Mouse (Mus musculus) neural tube, embryonic 13.5 days (tissue): ENCODE measurements at regions not wholly inside any gene's neighbourhood (a gene's known extent, or its start where the extent isn't known, plus 50 kb on each side); places are given as distances from the start of the nearest gene placed in this dataset.
"Not testable (repeated sequence)": the region's sequence is repeated elsewhere in the genome, so short reads cannot be mapped to it uniquely, and the experiment has no call there.

Source experiments
- ATAC-seq: fragments of 200-750 bp; cut with Nextera tagmentation; 2 replicates; pipeline ENCODE4 v1.8.0; 2017; ENCODE audit warnings: low read depth, mild to moderate bottlenecking, moderate TSS enrichment, moderate library complexity
- H3K27ac ChIP-seq: fragments of 300-500 bp; sonication (generic); replicated peaks from 2 replicates; pipeline ENCODE4 v1.5.1; 2015; ENCODE audit warnings: moderate library complexity, mild to moderate bottlenecking, inconsistent platforms
- H3K27me3 ChIP-seq: fragments of 300-500 bp; sonication (generic); 2 replicates; pipeline ENCODE4 v1.6.1; 2015; ENCODE audit warnings: mild to moderate bottlenecking, inconsistent platforms
- H3K36me3 ChIP-seq: fragments of 300-500 bp; sonication (generic); 2 replicates; pipeline ENCODE4 v1.6.1; 2015; ENCODE audit warnings: mild to moderate bottlenecking, inconsistent platforms
- H3K4me1 ChIP-seq: fragments of 300-500 bp; sonication (generic); replicated peaks from 2 replicates; pipeline ENCODE4 v1.6.1; 2015; ENCODE audit warnings: inconsistent platforms
- H3K4me2 ChIP-seq: fragments of 300-500 bp; sonication (generic); 2 replicates; pipeline ENCODE4 v1.6.1; 2015; ENCODE audit warnings: inconsistent platforms, mild to moderate bottlenecking, moderate library complexity
- H3K4me3 ChIP-seq: fragments of 300-500 bp; sonication (generic); 2 replicates; pipeline ENCODE4 v1.5.1; 2015; ENCODE audit warnings: mild to moderate bottlenecking, inconsistent platforms
- H3K9ac ChIP-seq: fragments of 300-500 bp; sonication (generic); 2 replicates; pipeline ENCODE4 v1.6.1; 2015; ENCODE audit warnings: moderate library complexity, mild to moderate bottlenecking, inconsistent platforms
- H3K9me3 ChIP-seq: fragments of 300-500 bp; sonication (generic); 2 replicates; pipeline ENCODE4 v1.6.1; 2016; ENCODE audit warnings: inconsistent platforms
- WGBS: fragments of 180-500 bp; shearing (Covaris S2); methylation state at CpG from one replicate; pipeline ENCODE4 v1.1.7; 2015; 5-methylcytosine and 5-hydroxymethylcytosine counted together

- 0 out of 2 replicates have a peak overlapping the region, but pooled peaks have one; percentile 18 for H3K27ac ChIP-seq
- H3K9ac ChIP-seq = no peak overlapping the region
- H3K9me3 ChIP-seq = no peaks in the 10 kb centered on the region
- no peak overlapping the region for H3K4me2 ChIP-seq
- no peaks in the 10 kb centered on the region for H3K36me3 ChIP-seq
- H3K27me3 ChIP-seq = no peaks in the 10 kb centered on the region
- no peak for ATAC-seq
- H3K4me3 ChIP-seq = no peak overlapping the region
- H3K4me1 ChIP-seq = peaks cover 14% of the 10 kb centered on the region
These were observed 1471.0 kb downstream of the Kcnt2 start for GRCm38 (mm10) chr1:141716953-141717352.

- Histone ChIP-seq H3K4me2 (peak overlapping the region; percentile 26; the same call in 1 of the 2 replicates), H3K9ac (no peak overlapping the region), H3K4me3 (no peak overlapping the region), H3K36me3 (no peaks in the 10 kb centered on the region), H3K4me1 (peaks cover 14% of the 10 kb centered on the region), H3K27ac (0 out of 2 replicates have a peak overlapping the region, but pooled peaks have one; percentile 18), H3K27me3 (no peaks in the 10 kb centered on the region), H3K9me3 (no peaks in the 10 kb centered on the region)
- 12% methylated on average over 6 of the region's 6 CpGs for WGBS
- peak; percentile 74 for ATAC-seq
These were observed 1471.6 kb downstream of the Kcnt2 start for GRCm38 (mm10) chr1:141717510-141717909.

- no peaks in the 10 kb centered on the region for H3K9me3 ChIP-seq
- no peak overlapping the region for H3K4me2 ChIP-seq
- H3K27me3 ChIP-seq = no peaks in the 10 kb centered on the region
- H3K36me3 ChIP-seq = no peaks in the 10 kb centered on the region
- no peaks in the 10 kb centered on the region for H3K4me1 ChIP-seq
- ATAC-seq = no peak
- no peak overlapping the region for H3K4me3 ChIP-seq
- H3K27ac ChIP-seq = no peak overlapping the region
- H3K9ac ChIP-seq = no peak overlapping the region
These were observed 1495.3 kb downstream of the Kcnt2 start for GRCm38 (mm10) chr1:141741299-141741698.

GRCm38 (mm10) chr1:141776059-141776458 lies 1530.1 kb downstream of the Kcnt2 start:
- no peaks in the 10 kb centered on the region for H3K27me3 ChIP-seq
- H3K4me2 ChIP-seq = no peak overlapping the region
- H3K4me1 ChIP-seq = no peaks in the 10 kb centered on the region
- ATAC-seq = no peak
- no peaks in the 10 kb centered on the region for H3K36me3 ChIP-seq
- no peak overlapping the region for H3K9ac ChIP-seq
- H3K27ac ChIP-seq = no peak overlapping the region
- WGBS = 51% methylated on average over 1 of the region's 1 CpGs
- H3K4me3 ChIP-seq = no peak overlapping the region
- no peaks in the 10 kb centered on the region for H3K9me3 ChIP-seq

GRCm38 (mm10) chr1:141783367-141783766 lies 1537.4 kb downstream of the Kcnt2 start:
- WGBS = 92% methylated on average over 1 of the region's 1 CpGs
- Histone ChIP-seq H3K4me2 (no peak overlapping the region), H3K9me3 (no peaks in the 10 kb centered on the region), H3K4me1 (no peaks in the 10 kb centered on the region), H3K9ac (no peak overlapping the region), H3K36me3 (no peaks in the 10 kb centered on the region), H3K27ac (no peak overlapping the region), H3K4me3 (no peak overlapping the region), H3K27me3 (no peaks in the 10 kb centered on the region)
- ATAC-seq = no peak

- H3K9ac ChIP-seq = no peak overlapping the region
- H3K27me3 ChIP-seq = no peaks in the 10 kb centered on the region
- no peak for ATAC-seq
- no peak overlapping the region for H3K4me3 ChIP-seq
- H3K9me3 ChIP-seq = no peaks in the 10 kb centered on the region
- H3K4me1 ChIP-seq = no peaks in the 10 kb centered on the region
- H3K36me3 ChIP-seq = no peaks in the 10 kb centered on the region
- 90% methylated on average over 1 of the region's 1 CpGs for WGBS
- no peak overlapping the region for H3K27ac ChIP-seq
- H3K4me2 ChIP-seq = no peak overlapping the region
These were observed 1567.6 kb downstream of the Kcnt2 start for GRCm38 (mm10) chr1:141813315-141814158.

- Histone ChIP-seq H3K27me3 (no peaks in the 10 kb centered on the region), H3K36me3 (no peaks in the 10 kb centered on the region), H3K9me3 (no peaks in the 10 kb centered on the region), H3K4me1 (no peaks in the 10 kb centered on the region), H3K4me3 (no peak overlapping the region), H3K9ac (no peak overlapping the region), H3K27ac (no peak overlapping the region), H3K4me2 (no peak overlapping the region)
- no peak for ATAC-seq
These were observed 1585.5 kb downstream of the Kcnt2 start for GRCm38 (mm10) chr1:141831444-141831843.

GRCm38 (mm10) chr1:141842547-141842946 lies 1596.6 kb downstream of the Kcnt2 start:
- 91% methylated on average over 2 of the region's 2 CpGs for WGBS

GRCm38 (mm10) chr1:141853841-141854240 lies 1607.9 kb downstream of the Kcnt2 start:
- H3K27ac ChIP-seq, H3K4me1 ChIP-seq, H3K9me3 ChIP-seq, H3K4me3 ChIP-seq, ATAC-seq, H3K36me3 ChIP-seq, H3K27me3 ChIP-seq, H3K9ac ChIP-seq, H3K4me2 ChIP-seq: not testable (repeated sequence)
- 93% methylated on average over 1 of the region's 1 CpGs for WGBS

More at GRCm38 (mm10) chr1:141842547-141842946, 1596.6 kb downstream of the Kcnt2 start:
- Histone ChIP-seq H3K27me3 (no peaks in the 10 kb centered on the region), H3K9ac (no peak overlapping the region), H3K27ac (no peak overlapping the region), H3K4me1 (no peaks in the 10 kb centered on the region), H3K4me3 (no peak overlapping the region), H3K36me3 (no peaks in the 10 kb centered on the region), H3K4me2 (no peak overlapping the region), H3K9me3 (no peaks in the 10 kb centered on the region)
- ATAC-seq = no peak

GRCm38 (mm10) chr1:141884356-141884755 lies 1638.4 kb downstream of the Kcnt2 start:
- H3K9me3 ChIP-seq = no peaks in the 10 kb centered on the region
- H3K4me1 ChIP-seq = no peaks in the 10 kb centered on the region
- H3K4me2 ChIP-seq = no peak overlapping the region
- no peak overlapping the region for H3K9ac ChIP-seq
- no peak overlapping the region for H3K27ac ChIP-seq
- H3K4me3 ChIP-seq = no peak overlapping the region
- no peaks in the 10 kb centered on the region for H3K36me3 ChIP-seq
- ATAC-seq = no peak
- 84% methylated on average over 4 of the region's 4 CpGs for WGBS
- H3K27me3 ChIP-seq = no peaks in the 10 kb centered on the region

- no peak overlapping the region for H3K4me2 ChIP-seq
- H3K4me3 ChIP-seq = no peak overlapping the region
- H3K4me1 ChIP-seq = no peaks in the 10 kb centered on the region
These were observed 1652.0 kb downstream of the Kcnt2 start for GRCm38 (mm10) chr1:141897924-141898455.

GRCm38 (mm10) chr1:141911714-141912398 lies 1665.9 kb downstream of the Kcnt2 start:
- H3K4me2 ChIP-seq = no peak overlapping the region
- H3K27ac ChIP-seq = no peak overlapping the region
- 93% methylated on average over 7 of the region's 7 CpGs for WGBS
- no peaks in the 10 kb centered on the region for H3K9me3 ChIP-seq
- no peak overlapping the region for H3K9ac ChIP-seq
- no peak for ATAC-seq
- no peaks in the 10 kb centered on the region for H3K27me3 ChIP-seq
- no peaks in the 10 kb centered on the region for H3K36me3 ChIP-seq
- H3K4me3 ChIP-seq = no peak overlapping the region
- no peaks in the 10 kb centered on the region for H3K4me1 ChIP-seq

More at GRCm38 (mm10) chr1:141897924-141898455, 1652.0 kb downstream of the Kcnt2 start:
- H3K9ac ChIP-seq = no peak overlapping the region
- 86% methylated on average over 8 of the region's 8 CpGs for WGBS
- no peak overlapping the region for H3K27ac ChIP-seq
- no peaks in the 10 kb centered on the region for H3K27me3 ChIP-seq
- no peak for ATAC-seq
- H3K9me3 ChIP-seq = no peaks in the 10 kb centered on the region
- no peaks in the 10 kb centered on the region for H3K36me3 ChIP-seq
